Mouse (Mus musculus): Measurements from ENCODE around the gene Nkap.
"Not testable (repeated sequence)": the region's sequence is repeated elsewhere in the genome, so short reads cannot be mapped to it uniquely, and the experiment has no call there.

Nkap gene

GRCm38 (mm10) chrX:37126671-37127358, at the start of gene Nkap:
Gene Nkap (plus strand): TSS chrX:37126795.
- peak; percentile 90 for DNase-seq (ENCODE audit: low read depth)

- DNase-seq (ENCODE audit: low read depth), result not testable (repeated sequence)
These were observed 46.2 kb upstream of the Nkap start for GRCm38 (mm10) chrX:37080345-37080744.

DNA sequence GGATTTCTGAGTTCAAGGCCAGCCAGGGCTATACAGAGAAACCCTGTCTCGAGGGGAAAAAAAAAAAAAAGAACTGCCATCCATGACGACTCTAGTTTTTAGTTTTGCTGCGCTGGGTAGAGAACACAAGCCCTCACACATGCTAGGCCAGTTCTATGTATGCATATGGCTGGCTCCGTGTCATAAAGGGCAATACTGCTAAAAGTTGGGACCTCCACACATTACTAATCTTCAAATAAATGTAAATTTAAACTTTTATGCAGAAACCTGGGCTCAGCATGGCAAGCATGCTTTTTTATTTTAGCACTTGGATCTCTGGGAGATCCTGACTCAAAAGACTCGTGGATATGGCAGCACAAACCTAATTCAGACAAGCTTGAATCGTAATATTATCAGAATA, 45.4 kb upstream of the Nkap start:
- no peak for DNase-seq (ENCODE audit: low read depth)

DNA sequence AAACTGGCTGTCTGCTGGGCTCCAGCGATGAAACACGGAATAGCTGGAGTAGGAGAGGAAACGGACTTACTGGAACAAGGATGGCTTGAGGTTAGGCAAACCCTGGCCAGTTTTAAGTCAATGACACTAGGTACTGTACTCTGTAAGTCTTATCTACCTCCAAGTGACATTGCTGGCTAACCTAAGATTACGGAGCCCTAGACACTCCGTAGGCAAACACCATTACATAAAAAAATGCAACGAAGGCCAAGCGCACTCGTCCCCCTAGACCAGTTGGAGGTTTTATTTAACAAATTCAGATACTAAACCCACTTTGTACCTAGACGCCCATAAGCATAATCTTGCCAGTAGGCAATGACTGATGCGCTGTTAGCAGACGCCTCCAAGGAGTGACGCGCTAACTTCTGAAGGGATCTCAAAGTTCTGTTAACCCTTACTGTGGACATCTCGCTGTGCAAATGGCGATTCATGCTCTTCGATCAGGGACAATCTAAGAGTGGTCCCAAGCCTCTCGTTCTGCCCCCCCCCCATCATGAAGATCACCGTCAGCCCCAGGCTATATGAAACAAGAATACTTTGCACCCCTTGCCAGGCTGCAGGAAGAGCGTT, 42.2 kb upstream of the Nkap start:
- DNase-seq (ENCODE audit: low read depth), result no peak

DNA sequence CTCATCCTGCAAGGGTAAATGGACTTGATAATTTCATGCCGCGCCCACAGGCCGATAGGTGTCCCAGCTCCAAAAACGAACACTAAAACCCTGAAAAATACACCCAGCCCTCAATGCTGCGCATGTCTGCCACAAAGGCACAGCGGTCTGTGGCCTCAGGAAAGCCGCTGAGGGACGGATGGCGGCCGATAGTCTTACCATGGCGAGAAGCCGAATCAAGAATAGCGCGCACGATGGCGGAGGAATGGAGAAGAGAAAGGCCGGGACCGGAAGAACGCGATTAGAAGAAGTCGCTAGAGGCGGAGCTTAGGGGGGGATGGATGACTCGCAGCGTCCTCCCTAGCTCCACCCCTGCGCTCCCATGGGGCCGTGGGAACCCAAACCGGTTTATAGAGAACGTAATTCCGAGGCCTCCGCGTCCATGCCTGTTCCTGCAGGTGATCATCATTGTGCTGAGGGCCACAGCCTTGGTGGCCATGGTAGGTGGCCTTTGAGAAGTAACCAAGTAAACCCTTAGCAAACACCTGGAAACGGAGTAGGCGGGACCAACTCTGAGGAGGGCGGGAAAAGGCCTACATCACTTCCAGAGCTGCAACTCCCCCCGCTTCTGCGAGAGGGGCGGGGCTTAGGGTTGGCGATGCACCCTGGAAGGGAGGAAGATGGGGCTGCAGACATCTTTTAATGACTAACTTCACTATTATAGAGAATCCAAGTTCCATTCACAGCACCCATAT, 41.5 kb upstream of the Nkap start, which contains the start of gene Rpl39:
Gene Rpl39 (minus strand): TSS at position 476 of the 734 bp plus-strand sequence.
- peak; percentile 94 for DNase-seq (ENCODE audit: low read depth)

- DNase-seq (ENCODE audit: low read depth), result no peak
These were observed 40.9 kb upstream of the Nkap start for GRCm38 (mm10) chrX:37085665-37086064.

DNA sequence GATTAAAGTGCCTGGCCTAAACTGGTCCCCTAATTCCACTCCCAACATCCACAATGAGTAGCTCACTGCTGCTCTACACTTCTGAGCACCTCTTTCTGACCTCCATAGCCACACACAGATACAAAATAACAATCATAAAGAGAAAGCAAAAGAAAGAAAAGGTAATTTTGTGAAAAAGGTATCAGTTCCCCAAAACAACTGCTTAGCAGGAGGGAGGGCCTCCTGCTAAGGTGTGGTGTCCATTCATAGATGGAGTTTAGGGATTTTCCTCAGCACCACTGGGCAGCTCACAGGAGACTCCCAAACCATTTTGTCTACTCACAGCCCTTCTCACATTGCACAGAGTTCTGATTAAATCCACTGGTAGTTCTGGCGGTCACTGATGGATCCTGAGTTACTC, 37.8 kb upstream of the Nkap start:
- no peak for DNase-seq (ENCODE audit: low read depth)

DNA sequence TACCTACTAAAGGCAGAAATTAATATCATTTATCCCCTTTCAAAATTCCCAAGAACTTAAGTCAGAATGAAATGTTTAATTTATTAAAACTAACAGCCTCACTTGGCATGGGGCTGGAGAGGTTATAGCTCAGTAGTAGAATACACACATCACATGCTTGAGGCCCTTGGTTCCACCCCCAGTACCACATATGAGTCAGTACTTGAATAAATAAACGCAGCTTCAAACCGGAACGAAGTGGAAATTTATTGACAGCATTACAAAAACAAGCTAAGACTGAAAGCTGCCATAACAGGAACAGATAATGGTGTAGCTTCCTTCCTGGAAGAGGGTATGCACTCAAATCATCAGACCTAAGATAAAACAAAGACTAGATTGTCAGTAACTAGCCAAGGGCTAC, 35.1 kb upstream of the Nkap start:
- DNase-seq (ENCODE audit: low read depth), result peak; percentile 67

DNA sequence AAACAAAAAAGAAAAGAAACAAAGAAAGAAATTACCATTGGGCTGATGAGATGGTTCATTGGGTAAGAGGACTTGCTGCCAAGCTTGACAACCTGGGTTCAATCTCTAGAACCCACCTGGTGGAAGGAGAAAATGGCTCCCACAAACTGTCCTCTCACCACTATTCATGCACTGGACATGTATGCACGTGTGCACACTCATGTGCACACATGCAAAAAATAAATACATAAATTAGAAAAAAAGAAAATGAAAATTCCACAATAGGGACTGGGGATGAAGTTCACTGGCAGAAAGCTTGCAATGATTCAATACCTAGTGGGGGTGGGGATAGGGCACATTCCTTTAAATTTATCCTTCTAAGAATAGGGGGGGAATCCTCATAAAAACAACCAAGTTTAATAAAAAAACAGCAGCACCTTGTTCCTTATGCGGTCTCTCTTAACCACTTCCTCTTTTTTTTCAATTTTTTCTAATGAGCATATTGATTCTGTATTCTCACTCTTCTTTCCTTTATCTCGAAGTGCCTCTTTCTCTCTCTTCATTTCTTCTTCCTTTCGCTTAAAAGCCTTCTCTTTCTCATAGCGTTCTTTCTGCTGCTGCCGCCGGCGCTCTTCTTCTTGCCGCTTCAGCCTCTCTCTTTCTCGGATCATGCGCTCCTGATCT, 31.4 kb upstream of the Nkap start:
- no peak for DNase-seq (ENCODE audit: low read depth)

DNA sequence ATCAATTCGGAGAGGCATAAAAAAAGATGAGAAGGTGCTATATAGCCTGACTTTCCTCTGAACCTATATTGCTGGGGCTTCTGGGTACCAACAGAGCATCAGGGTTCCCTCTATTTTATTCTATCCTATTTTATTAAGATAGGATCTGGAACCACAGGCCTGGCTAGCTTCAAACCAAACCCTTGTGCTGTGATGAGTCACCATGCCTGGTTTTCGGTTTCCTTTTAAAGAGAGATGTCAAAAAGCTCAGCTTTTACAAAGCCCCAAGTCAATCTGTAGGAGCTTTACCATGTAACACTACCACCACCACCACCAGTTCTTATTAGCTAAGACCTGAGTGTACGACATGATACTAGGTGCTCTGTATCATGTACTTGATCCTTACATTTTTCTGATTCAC, 27.9 kb upstream of the Nkap start:
- DNase-seq (ENCODE audit: low read depth), result peak; percentile 23

DNA sequence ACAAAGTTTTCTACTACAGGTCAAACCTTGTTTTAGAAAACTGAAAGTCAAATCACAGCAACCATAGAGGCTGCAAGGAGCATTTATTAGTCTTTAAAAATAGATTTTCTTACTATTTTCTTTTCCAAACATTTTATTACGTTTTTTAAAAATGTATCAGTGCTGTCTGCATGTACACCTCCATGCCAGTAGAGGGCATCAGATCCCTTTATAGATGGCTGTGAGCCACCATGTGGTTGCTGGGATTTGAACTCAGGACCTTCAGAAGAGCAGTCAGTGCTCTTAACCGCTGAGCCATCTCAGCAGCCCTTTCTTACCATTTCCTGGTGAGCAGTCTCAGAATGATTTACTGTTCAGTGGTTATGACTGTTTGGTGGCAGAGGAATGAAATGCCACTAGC, 22.8 kb upstream of the Nkap start:
- DNase-seq (ENCODE audit: low read depth), result peak; percentile 32

- no peak for DNase-seq (ENCODE audit: low read depth)
These were observed 16.9 kb upstream of the Nkap start for GRCm38 (mm10) chrX:37109526-37110192.

DNA sequence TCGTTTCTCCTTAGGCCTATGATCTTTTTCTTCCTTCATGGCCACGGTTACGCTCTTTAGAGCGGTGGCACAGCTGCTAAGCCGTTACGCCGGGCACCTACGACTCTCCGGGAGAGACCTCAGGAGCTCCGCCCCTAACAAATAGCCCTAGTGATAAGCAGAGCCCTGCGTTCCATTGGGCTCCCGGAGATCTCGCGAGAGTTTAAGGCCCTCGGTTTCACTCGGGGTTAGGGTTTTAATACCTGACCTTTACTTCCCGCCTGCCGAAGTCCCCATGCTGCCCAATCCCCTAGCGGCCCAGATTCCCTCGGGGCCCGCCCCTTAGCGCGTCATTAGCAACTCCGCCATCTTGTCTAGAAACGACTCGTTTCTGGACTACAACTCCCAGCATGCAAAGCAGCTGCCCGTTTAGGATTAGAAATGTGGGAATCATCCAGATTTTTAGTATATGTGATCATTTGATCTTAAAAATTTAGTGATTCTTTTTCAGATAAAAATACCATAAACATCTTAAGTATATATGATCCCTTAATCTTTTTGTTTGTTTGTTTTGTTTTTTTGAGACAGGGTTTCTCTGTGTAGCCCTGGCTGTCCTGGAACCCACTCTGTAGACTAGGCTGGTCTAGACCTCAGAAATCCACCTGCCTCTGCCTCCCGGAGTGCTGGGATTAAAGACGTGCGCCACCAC, 16.3 kb upstream of the Nkap start, which contains the start of gene Upf3b:
Gene Upf3b (minus strand): TSS at position 130 of the 688 bp plus-strand sequence.
- peak; percentile 97 for DNase-seq (ENCODE audit: low read depth)

- DNase-seq (ENCODE audit: low read depth), result no peak
These were observed 15.8 kb upstream of the Nkap start for GRCm38 (mm10) chrX:37110881-37111193.

- no peak for DNase-seq (ENCODE audit: low read depth)
These were observed 9.5 kb upstream of the Nkap start for GRCm38 (mm10) chrX:37117085-37117484.

- DNase-seq (ENCODE audit: low read depth), result no peak
These were observed 7.0 kb upstream of the Nkap start for GRCm38 (mm10) chrX:37119585-37119984.

GRCm38 (mm10) chrX:37120212-37120611, 6.4 kb upstream of the Nkap start:
- DNase-seq (ENCODE audit: low read depth), result no peak

DNA sequence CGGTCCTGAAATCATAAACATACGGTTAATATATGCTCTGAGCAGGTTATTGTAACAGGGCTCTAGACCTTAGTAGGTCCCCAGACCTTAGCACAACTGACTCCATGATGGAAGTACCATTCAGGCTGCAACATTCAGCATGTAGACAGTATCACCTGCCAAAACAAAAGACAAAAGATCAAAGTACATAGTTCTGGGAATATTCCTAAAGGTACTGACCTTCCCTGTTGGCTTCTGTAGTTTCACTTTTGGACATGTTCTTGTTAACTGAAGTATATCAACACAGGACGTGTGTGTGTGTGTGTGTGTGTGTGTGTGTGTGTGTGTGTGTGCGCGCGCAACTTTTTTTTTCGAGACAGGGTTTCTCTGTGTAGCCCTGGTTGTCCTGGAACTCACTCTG, 1.1 kb upstream of the Nkap start:
- no peak for DNase-seq (ENCODE audit: low read depth)

DNA sequence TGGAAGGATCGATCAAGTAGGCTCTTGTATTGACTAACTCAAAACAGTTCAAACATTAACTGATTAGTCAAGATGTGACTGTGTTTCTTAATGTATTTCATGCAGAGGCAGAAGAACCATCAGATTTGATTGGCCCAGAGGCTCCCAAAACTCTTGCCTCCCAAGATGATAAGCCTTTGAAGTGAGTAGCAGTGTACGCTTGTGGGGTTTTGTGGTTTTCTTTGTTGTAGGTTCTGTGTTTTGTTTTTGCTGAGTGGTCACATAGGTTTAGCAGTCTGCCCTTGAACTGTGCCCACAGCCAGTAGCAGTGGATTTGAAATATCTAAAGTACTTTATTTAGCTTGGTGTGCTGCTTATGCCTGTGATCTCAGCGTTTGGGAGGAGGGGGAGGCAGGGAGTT, 15.1 kb downstream of the Nkap start:
- DNase-seq (ENCODE audit: low read depth), result peak; percentile 49

GRCm38 (mm10) chrX:37144498-37144897, 17.9 kb downstream of the Nkap start:
- not testable (repeated sequence) for DNase-seq (ENCODE audit: low read depth)

DNA sequence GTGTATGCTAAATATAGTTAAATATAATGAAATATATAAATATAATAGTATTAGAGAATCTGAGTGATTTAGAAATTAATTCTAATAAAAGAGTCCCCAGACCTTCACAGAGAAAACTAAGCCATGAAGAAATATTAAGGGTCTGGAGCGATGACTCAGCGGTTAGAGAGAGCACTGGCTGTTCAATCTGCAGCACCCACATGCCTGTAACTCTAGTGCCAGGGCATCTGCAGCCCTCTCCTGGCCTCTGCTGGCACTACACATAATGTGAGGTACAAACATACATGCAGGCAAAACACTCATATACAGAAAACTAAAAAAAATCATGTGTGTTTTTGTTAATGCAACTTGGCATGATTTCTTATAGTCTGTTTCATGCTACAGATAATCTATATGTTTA, 18.4 kb downstream of the Nkap start:
- peak; percentile 51 for DNase-seq (ENCODE audit: low read depth)

GRCm38 (mm10) chrX:37157839-37158238, 31.2 kb downstream of the Nkap start:
- peak; percentile 39 for DNase-seq (ENCODE audit: low read depth)
